Mouse (Mus musculus) MEL (cell line): ENCODE measurements around the gene Tapbp.
"Not testable (repeated sequence)": the region's sequence is repeated elsewhere in the genome, so short reads cannot be mapped to it uniquely, and the experiment has no call there.

Experiments
- CHD2 ChIP-seq: IDR thresholded peaks from 2 replicates; pipeline ENCODE4 v1.6.1; 2011; ENCODE audit warnings: low read length, improper control_type of control experiment
- CTCF ChIP-seq, 3 experiments: IDR thresholded peaks in 2 of 3; conservative IDR thresholded peaks in 1 of 3; 2 replicates each; pipeline ENCODE4 v1.5.1; 2011 to 2012; ENCODE audit warnings: low read length in 3 of 3, low read depth in 2 of 3, mild to moderate bottlenecking in 2 of 3, improper control_type of control experiment in 1 of 3, inconsistent platforms in 1 of 3, mixed read lengths in 1 of 3, moderate library complexity in 1 of 3; ENCODE audit not compliant: control insufficient read depth in 1 of 3, insufficient read depth in 1 of 3, poor library complexity in 1 of 3, severe bottlenecking in 1 of 3
- E2F4 ChIP-seq: IDR thresholded peaks from 2 replicates; pipeline ENCODE4 v1.6.1; 2011; ENCODE audit warnings: low read depth, low read length, improper control_type of control experiment, borderline replicate concordance
- GABPA ChIP-seq: IDR thresholded peaks from 2 replicates; pipeline ENCODE4 v1.6.1; 2012; ENCODE audit warnings: low read depth, mild to moderate bottlenecking, inconsistent platforms, low read length, improper control_type of control experiment, moderate library complexity
- POLR2A ChIP-seq, 2 experiments: IDR thresholded peaks; 2 replicates each; pipeline ENCODE4 v1.6.1; 2011 to 2012; ENCODE audit warnings: low read length in 2 of 2, mild to moderate bottlenecking in 2 of 2, control low read depth in 1 of 2, improper control_type of control experiment in 1 of 2, low read depth in 1 of 2, moderate library complexity in 1 of 2; ENCODE audit not compliant: control insufficient read depth in 1 of 2, insufficient read depth in 1 of 2, poor library complexity in 1 of 2
- POLR2AphosphoS2 ChIP-seq: IDR thresholded peaks from 2 replicates; pipeline ENCODE4 v1.6.1; 2011; ENCODE audit warnings: low read length, improper control_type of control experiment
- RCOR1 ChIP-seq: IDR thresholded peaks from 2 replicates; pipeline ENCODE4 v1.6.1; 2012; ENCODE audit warnings: low read depth, mild to moderate bottlenecking, inconsistent platforms, low read length, improper control_type of control experiment
- USF1 ChIP-seq: IDR thresholded peaks from 2 replicates; pipeline ENCODE4 v1.6.1; 2014; ENCODE audit warnings: low read depth, mild to moderate bottlenecking, inconsistent platforms, low read length, improper control_type of control experiment, moderate library complexity

DNA sequence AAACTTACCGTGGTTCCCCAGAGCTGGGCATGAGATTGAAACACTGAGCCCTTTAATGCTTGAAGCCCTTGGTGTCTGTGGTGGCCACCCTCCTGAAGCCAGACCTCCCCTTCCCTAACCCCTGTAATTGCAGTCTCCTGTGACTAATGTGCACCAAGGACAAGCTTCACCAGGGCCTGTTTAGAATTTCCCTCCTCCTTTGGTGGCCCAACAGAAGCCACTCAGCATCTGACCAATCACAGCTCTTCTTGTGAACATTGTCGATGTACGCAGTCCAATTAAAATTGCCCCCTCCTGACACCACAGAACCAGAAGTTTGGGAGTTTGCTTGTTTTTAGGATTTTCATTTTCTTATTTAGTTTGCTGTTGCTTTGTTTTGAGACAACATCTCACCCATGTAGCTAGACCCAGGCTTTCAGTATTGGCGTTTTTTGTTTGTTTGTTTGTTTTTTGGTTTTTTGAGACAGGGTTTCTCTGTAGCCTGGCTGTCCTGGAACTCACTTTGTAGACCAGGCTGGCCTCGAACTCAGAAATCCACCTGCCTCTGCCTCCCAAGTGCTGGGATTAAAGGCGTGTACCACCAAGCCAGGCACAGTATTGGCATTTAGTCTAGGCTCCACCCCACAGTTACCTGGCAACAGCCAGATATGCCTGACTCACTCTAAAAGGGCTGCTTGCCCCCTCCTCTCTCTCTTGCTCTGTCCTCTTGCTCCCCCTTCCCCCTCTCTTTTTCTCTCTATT lies 11.6 kb upstream of the Tapbp start:
- not testable (repeated sequence) for TF ChIP-seq E2F4; CTCF (IDR thresholded peaks at IDR 0.05 in 2 of 3, conservative IDR thresholded peaks at IDR 0.05 in 1 of 3; ENCODE audit: control insufficient read depth in 1 of 3, insufficient read depth in 1 of 3, low read depth in 2 of 3, low read length in 3 of 3, poor library complexity in 1 of 3, severe bottlenecking in 1 of 3); POLR2AphosphoS2; CHD2; RCOR1; USF1; GABPA
- TF ChIP-seq POLR2A (IDR thresholded peaks at IDR 0.05; ENCODE audit: control insufficient read depth in 1 of 2, insufficient read depth in 1 of 2, low read depth in 1 of 2, low read length in 2 of 2, poor library complexity in 1 of 2), result peak in 1 of 2 experiments; percentile 37; a peak in 1 of 4 replicates
